Mouse (Mus musculus) cerebellum, postnatal 25 days (tissue): ENCODE results near the gene Piezo1.
A peak's percentile ranks its signal among the peaks of the same experiment; 100 is the strongest.

Experiments used
- DNase-seq, 2 experiments: peaks; one replicate each; pipeline ENCODE4 v3.0.0; 2021; ENCODE audit warnings: mixed read lengths in 2 of 2

The Piezo1 gene

GRCm38 (mm10) chr8:122544138-122544537 lies 7.0 kb downstream of the Piezo1 start:
- DNase-seq, result no peak

GRCm38 (mm10) chr8:122538310-122539076 lies 12.6 kb downstream of the Piezo1 start:
- DNase-seq, result no peak

GRCm38 (mm10) chr8:122537812-122538211 lies 13.3 kb downstream of the Piezo1 start:
- no peak for DNase-seq

GRCm38 (mm10) chr8:122537033-122537432 lies 14.1 kb downstream of the Piezo1 start:
- no peak for DNase-seq

- no peak for DNase-seq
These were observed 19.8 kb downstream of the Piezo1 start for GRCm38 (mm10) chr8:122531312-122531711.

DNA sequence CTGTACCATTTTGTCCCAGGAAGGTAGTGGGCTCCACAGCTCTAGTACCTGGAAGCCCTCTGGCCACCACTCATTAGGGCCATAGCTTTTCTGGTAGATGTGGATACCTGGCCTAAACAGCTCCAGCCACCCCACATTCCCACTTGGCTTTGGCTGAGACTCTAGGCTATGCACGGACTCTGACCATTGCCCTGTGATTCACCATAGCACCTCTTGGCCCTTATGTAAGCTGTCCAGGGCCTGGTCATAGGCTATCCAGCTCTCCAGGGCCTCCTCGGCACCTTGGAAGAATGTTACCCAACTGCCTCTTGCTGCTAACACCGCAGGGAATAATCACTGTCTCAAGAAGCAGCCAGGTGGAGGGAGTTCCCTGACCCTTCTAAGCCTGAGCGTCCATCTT lies 22.0 kb downstream of the Piezo1 start:
- no peak for DNase-seq

- no peak for DNase-seq
These were observed 23.2 kb downstream of the Piezo1 start for GRCm38 (mm10) chr8:122527937-122528336.

GRCm38 (mm10) chr8:122526526-122527170 lies 24.5 kb downstream of the Piezo1 start:
- DNase-seq, result no peak

GRCm38 (mm10) chr8:122526084-122526483 lies 25.0 kb downstream of the Piezo1 start:
- no peak for DNase-seq

GRCm38 (mm10) chr8:122525004-122525403 lies 26.1 kb downstream of the Piezo1 start:
- no peak for DNase-seq

GRCm38 (mm10) chr8:122524506-122524905 lies 26.6 kb downstream of the Piezo1 start:
- DNase-seq, result peak in 1 of 2 experiments; percentile 25

- peak; percentile 47 to 52 for DNase-seq
These were observed 27.3 kb downstream of the Piezo1 start for GRCm38 (mm10) chr8:122523652-122524360.

DNA sequence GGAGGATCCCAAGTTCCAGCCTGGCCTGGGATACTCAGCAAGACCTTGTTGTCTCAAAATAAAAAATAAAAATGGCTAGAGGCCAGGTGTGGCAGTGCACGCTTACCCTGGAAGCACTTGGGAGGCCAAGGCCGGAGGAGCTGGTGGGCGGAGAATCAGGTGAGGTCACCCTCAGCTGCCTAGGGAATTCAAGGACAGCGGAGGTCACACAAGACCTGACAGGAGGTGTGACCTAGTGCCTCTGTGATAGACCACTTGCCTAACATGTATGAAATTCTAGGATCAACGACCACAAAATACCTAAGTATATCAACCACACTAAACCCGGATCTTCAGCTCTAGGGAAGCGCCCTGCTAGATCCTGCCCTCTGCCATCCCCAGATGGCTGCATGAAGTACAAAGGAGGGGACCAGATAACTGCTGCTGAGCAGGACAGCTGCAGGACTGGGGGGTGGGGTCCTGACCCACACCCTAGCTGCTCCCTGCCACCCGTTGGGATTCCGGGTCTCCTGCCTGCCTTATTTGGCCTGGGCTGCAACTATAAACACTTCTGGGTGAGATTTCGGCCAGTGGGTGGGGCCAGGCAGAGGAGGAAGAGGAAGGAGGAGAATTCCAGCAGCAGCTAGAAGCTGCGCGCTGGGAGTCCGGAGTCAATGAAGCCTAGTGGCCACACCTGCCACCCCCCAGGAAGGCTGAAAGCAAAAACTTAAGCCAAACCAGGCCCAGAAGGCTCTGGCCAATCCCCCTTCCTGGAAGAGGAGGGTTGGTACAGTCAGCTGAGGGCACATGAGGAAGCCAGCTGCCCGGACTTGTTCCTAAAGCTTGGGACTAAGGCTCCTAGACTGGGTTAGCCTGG lies 28.1 kb downstream of the Piezo1 start:
- peak in 1 of 2 experiments; percentile 19 for DNase-seq

GRCm38 (mm10) chr8:122520611-122521010 lies 30.5 kb downstream of the Piezo1 start:
- no peak for DNase-seq

- no peak for DNase-seq
These were observed 33.5 kb downstream of the Piezo1 start for GRCm38 (mm10) chr8:122517541-122518190.

- no peak for DNase-seq
These were observed 35.4 kb downstream of the Piezo1 start for GRCm38 (mm10) chr8:122515699-122516098.

- no peak for DNase-seq
These were observed 38.7 kb downstream of the Piezo1 start for GRCm38 (mm10) chr8:122512392-122512791.

DNA sequence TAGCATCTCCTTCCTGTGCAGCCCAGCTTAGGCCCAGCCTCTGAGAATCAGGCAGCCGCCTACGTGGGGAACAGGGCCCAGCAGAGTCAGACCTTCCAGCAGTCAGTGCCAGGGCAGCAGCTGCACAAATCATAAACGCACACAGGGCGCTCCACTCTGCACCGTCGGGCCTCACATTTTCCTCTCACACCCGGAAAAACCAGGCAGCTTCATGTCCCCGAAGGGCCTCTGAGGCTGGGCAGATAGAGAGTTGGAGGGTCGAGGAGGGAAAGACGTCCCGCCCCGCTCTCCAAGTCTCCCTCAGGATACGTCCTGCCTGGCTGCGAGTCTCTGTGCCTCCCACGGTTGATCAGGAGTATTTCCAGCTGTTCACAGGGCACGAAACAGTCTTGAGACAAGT lies 39.6 kb downstream of the Piezo1 start:
- DNase-seq, result no peak

DNA sequence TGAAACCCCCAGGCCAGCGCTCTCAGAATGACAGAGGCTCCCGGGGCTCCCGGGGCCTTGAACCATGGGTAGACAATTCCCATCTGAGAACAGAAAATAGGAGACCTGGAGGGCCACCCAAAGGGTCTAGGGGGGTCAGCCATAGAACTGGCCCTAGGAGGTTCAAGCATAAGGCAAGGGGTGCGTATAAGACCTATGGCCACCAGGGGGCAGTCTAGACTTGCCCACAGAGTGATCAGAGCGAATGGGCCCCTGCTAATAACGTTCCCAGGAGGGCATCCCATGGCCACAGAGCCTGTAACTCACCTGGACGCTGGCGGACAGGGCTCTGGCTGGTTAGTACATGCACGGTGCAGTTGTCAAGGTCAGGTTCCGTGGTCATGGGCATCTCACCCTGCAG lies 50.3 kb downstream of the Piezo1 start:
- peak; percentile 81 to 89 for DNase-seq

DNA sequence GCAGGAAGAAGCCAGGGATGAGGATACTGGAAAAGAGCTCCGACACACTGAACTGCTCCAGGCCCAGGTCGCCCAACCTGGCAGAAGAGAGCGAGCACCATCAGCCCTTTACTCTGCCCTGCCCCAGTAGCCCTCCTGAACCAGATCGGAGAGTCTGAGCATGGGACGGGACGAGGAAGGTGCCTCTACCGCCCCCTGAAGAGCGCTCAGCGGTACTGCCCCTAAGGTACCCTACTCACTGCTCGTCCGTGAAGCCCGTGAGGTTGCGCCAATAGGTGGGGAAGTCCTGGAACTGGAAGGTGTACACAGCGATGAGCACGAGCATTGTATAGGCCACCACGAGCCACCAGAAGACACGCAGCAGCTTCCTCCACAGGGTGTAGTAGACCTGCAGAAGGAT lies 53.2 kb downstream of the Piezo1 start:
- no peak for DNase-seq

DNA sequence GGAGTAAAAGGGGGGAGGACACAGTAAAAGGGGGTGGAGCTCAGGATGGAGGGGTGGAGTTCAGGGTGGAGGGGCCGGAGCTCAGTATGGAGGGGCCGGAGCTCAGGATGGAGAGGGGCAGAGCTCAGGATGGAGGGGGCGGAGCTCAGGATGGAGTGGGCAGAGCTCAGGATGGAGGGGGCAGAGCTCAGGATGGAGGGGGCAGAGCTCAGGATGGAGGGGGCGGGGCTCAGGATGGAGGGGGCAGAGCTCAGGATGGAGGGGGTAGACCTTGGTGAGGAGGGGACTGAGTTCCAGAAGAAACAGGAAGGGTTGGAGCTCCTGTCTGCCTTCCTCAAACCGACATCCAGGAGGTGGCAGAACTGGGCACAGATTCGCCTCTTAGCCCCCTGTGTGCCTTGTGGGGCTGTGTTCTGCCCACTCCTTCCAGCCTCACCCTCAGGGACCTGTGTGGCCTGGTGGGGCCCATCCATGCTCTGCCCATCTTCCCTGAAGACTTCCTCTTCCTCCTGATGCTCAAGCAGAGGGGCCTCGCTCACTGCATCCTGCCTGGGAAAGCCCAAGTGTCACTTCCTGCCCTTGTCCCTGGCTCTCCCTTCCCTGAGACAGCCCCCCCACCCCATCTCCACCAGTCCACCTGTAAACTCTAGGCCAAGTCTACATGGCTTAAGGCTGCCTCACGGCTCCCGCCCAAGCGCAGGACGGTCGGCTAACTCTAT lies 54.0 kb downstream of the Piezo1 start:
- DNase-seq, result no peak
